Mouse (Mus musculus): ENCODE data around the gene Gm26920. TPM values are rescaled to one million over a fixed set of nuclear protein-coding genes. Genes with fewer than 3 reads are reported as not detected.
"Not testable (repeated sequence)": the region's sequence is repeated elsewhere in the genome, so short reads cannot be mapped to it uniquely, and the experiment has no call there.

The Gm26920 gene
- polyA plus RNA-seq (2016; fragmentation: Nextera tagmentation; extraction: Ambion mirVana): 2.4 and 3.3 TPM in 2 replicates

DNA sequence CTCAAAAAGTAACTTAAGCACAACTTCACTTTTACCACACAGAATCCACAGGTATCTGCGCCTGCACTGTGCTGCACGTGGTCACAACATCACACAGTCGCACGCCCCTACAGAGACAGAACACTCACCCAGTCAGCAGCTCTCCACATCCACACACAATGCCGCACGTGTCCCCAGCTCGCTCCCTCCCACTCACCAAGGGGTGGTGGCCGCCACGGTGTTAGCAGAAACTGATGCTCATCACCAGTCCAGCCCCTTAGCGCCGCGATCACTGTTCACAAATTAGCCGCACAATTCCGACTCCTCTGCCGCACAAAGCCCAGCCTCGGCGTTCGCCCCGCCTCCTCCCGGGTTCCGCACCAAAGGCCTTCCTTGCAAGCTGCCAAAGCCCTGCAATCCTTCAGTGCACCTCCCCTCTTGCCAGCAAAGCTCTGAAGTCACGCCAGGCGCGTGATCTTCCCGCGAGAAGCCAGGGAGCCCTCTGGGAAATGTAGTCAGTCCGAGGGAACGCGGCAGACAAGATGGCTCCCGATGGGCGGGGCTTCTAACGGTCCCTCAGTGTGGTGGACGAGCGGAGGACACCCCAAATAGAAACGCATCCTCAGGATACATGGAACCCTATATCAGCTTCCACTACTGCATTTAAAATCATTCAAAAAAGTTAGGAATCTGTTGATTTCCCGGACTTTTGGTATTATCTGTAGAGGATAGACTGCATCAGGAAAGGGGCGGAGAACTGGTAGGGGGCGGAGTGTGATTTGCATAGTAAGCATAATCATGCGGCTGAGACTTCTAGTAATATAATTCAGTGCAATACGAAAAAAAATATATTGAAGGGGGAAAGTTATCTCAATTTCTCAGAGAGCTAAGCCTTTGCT, at the start of gene Gm26920, which contains the start of gene Zfp566:
Gene Gm26920 (minus strand): TSS at position 319 of the 878 bp plus-strand sequence.
Gene Zfp566 (minus strand): TSS at position 436 of the 878 bp plus-strand sequence.
- peak; percentile 96 for DNase-seq (ENCODE audit: low spot score)
- H3K27me3 ChIP-seq (ENCODE audit: low read depth, poor library complexity, severe bottlenecking): no peaks in the 10 kb centered on the region
- peaks cover 27% of the 10 kb centered on the region for H3K36me3 ChIP-seq
- under 1% methylated on average over 40 of the region's 40 CpGs for WGBS
- peak within 1 kb of the TSS; percentile 81 for H3K4me3 ChIP-seq
- peaks cover 35% of the 10 kb centered on the region for H3K4me1 ChIP-seq
- H3K9me3 ChIP-seq (replicated peaks): no peaks in the 10 kb centered on the region
- H3K27ac ChIP-seq: peak within 1 kb of the TSS; percentile 90

DNA sequence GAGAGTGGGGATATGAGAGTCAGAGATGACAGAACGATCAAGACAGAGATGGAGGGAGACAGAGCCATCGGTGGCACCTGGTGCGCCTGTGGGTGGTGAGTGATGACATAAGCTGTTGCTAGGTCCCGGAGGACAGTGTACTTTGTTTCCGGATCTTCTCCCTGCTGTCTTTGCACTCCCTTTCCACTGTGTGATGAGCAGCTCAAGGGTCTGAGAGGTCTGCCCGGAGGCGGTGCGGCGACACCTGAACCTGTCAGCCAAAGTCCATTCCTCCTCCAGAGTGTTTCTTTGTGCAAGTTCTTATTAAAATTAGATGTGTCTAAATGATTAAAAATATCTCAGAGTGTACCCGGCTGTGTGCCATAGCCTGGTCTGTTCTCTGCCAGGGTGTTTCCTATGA, 46.6 kb upstream of the Gm26920 start:
- H3K4me3 ChIP-seq: no peak overlapping the region
- H3K27ac ChIP-seq: no peak overlapping the region
- H3K36me3 ChIP-seq: peaks cover 83% of the 10 kb centered on the region
- WGBS: 92% methylated on average over 10 of the region's 10 CpGs
- 0 out of 2 replicates have a peak, but pooled peaks cover 6% of the 10 kb centered on the region for H3K9me3 ChIP-seq (replicated peaks)
- no peaks in the 10 kb centered on the region for H3K4me1 ChIP-seq
- no peak for DNase-seq (ENCODE audit: low spot score)
- H3K27me3 ChIP-seq (ENCODE audit: low read depth, poor library complexity, severe bottlenecking): no peaks in the 10 kb centered on the region

GRCm38 (mm10) chr7:30132396-30132795, 42.2 kb upstream of the Gm26920 start:
- Histone ChIP-seq H3K27ac (no peak overlapping the region), H3K4me1 (no peaks in the 10 kb centered on the region), H3K36me3 (peaks cover 91% of the 10 kb centered on the region), H3K9me3 (replicated peaks) (0 out of 2 replicates have a peak, but pooled peaks cover 4% of the 10 kb centered on the region), H3K27me3 (ENCODE audit: low read depth, poor library complexity, severe bottlenecking) (no peaks in the 10 kb centered on the region), H3K4me3 (no peak overlapping the region)
- 92% methylated on average over 4 of the region's 4 CpGs for WGBS
- DNase-seq (ENCODE audit: low spot score): no peak

- Histone ChIP-seq H3K27me3 (ENCODE audit: low read depth, poor library complexity, severe bottlenecking) (no peaks in the 10 kb centered on the region), H3K36me3 (peaks cover 93% of the 10 kb centered on the region), H3K4me3 (no peak overlapping the region), H3K4me1 (no peaks in the 10 kb centered on the region), H3K9me3 (replicated peaks) (0 out of 2 replicates have a peak, but pooled peaks cover 4% of the 10 kb centered on the region), H3K27ac (no peak overlapping the region)
- WGBS: 97% methylated on average over 8 of the region's 8 CpGs
- DNase-seq (ENCODE audit: low spot score): no peak
Measured at GRCm38 (mm10) chr7:30129900-30130299, 39.7 kb upstream of the Gm26920 start.

DNA sequence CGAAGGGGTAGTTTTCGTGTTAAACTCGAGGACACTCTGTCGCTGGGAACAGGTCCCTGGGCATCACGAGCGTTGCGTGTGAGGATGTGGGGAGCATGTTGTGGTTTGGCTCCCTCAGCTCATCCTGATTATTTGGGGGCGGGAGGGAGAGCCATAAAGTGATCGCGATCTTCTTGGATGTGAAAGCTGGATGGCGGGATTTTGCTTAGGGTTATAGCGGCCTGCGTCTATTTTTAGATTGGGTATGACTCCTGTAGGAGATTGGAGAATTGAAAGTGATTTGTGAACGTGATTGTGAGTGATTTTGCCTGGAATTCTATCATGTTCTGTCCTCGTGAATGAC, 31.9 kb upstream of the Gm26920 start:
- no peaks in the 10 kb centered on the region for H3K9me3 ChIP-seq (replicated peaks)
- WGBS: 11% methylated on average over 15 of the region's 15 CpGs
- H3K4me3 ChIP-seq: peak overlapping the region; percentile 68
- no peaks in the 10 kb centered on the region for H3K27me3 ChIP-seq (ENCODE audit: low read depth, poor library complexity, severe bottlenecking)
- H3K27ac ChIP-seq: peak overlapping the region; percentile 92
- DNase-seq (ENCODE audit: low spot score): no peak
- H3K4me1 ChIP-seq: peaks cover 9% of the 10 kb centered on the region; the same call in 1 of the 2 replicates
- peaks cover 21% of the 10 kb centered on the region for H3K36me3 ChIP-seq

- Histone ChIP-seq H3K27ac (peak within 1 kb of the TSS; percentile 92), H3K4me3 (peak within 1 kb of the TSS; percentile 68), H3K27me3 (ENCODE audit: low read depth, poor library complexity, severe bottlenecking) (no peaks in the 10 kb centered on the region), H3K4me1 (peaks cover 9% of the 10 kb centered on the region; the same call in 1 of the 2 replicates), H3K9me3 (replicated peaks) (no peaks in the 10 kb centered on the region), H3K36me3 (peaks cover 15% of the 10 kb centered on the region; the same call in 1 of the 2 replicates)
- DNase-seq (ENCODE audit: low spot score): peak; percentile 96
- WGBS: under 1% methylated on average over 61 of the region's 61 CpGs
Measured at GRCm38 (mm10) chr7:30121308-30122187, 31.3 kb upstream of the Gm26920 start, which contains the start of gene Zfp382. TSS of gene Zfp382 (plus strand) at chr7:30121942.

- H3K4me1 ChIP-seq: not testable (repeated sequence)
- 94% methylated on average over 12 of the region's 12 CpGs for WGBS
Measured at GRCm38 (mm10) chr7:30117935-30118334, 27.7 kb upstream of the Gm26920 start.

GRCm38 (mm10) chr7:30116076-30116475, 25.9 kb upstream of the Gm26920 start:
- Histone ChIP-seq H3K4me3 (no peak overlapping the region), H3K9me3 (replicated peaks) (0 out of 2 replicates have a peak, but pooled peaks cover 5% of the 10 kb centered on the region), H3K4me1 (no peaks in the 10 kb centered on the region; the same call in 1 of the 2 replicates), H3K36me3 (peaks cover 16% of the 10 kb centered on the region), H3K27me3 (ENCODE audit: low read depth, poor library complexity, severe bottlenecking) (no peaks in the 10 kb centered on the region), H3K27ac (no peak overlapping the region)
- WGBS: 92% methylated on average over 5 of the region's 5 CpGs
- DNase-seq (ENCODE audit: low spot score): no peak

More at GRCm38 (mm10) chr7:30117935-30118334, 27.7 kb upstream of the Gm26920 start:
- H3K27ac ChIP-seq; H3K27me3 ChIP-seq (ENCODE audit: low read depth, poor library complexity, severe bottlenecking); H3K9me3 ChIP-seq (replicated peaks); H3K4me3 ChIP-seq; DNase-seq (ENCODE audit: low spot score): not testable (repeated sequence)
- peaks cover 16% of the 10 kb centered on the region for H3K36me3 ChIP-seq

DNA sequence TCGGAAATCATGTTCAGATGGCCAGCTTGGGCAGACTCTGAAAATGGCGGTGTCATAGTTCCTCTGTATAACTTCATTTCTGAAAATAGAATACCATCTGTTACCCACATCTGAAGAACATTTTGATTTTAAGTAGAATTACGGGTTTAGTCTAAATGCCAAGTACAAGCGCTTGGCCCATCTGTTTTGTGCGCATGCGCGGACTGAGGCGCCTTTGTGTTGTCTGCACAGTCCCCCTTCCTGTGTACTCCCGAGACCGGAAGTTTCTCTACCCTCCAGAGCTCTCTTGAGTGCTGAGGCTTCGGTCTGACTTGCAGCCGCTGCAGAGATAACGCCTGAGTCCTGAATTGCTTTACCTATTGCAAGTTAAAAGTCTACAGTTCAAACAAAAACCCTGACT, 9.1 kb upstream of the Gm26920 start:
- Histone ChIP-seq H3K9me3 (replicated peaks) (peaks cover 10% of the 10 kb centered on the region), H3K4me3 (no peak overlapping the region), H3K27ac (no peak overlapping the region), H3K4me1 (peaks cover 12% of the 10 kb centered on the region), H3K36me3 (peaks cover 73% of the 10 kb centered on the region), H3K27me3 (ENCODE audit: low read depth, poor library complexity, severe bottlenecking) (no peaks in the 10 kb centered on the region)
- no peak for DNase-seq (ENCODE audit: low spot score)
- WGBS: 97% methylated on average over 13 of the region's 13 CpGs

DNA sequence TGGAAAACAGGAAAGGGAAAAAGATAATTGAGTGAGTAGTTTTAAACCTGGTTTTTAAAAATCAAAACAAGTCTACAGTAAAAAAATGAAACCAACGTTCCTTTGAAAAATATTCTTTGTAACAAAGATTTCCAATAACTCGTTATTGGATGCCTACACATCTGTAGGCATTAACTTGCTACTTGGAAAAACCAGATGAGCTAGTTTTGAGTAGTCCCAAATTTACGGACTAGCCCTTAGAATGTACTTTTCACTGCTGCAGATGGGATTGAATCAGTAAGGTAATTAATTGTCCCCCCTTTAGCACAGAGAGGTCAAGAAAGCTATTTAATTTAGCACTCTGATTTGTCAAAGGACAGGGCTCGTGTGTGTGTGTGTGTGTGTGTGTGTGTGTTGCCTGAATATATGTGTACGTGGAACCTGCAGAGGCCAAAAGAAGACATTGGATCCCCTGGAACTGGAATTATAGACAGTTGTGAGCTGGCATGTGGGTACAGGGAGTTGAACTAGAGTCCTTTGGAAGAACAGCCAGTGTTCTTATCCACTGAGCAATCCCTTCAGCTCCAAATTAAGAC, 5.4 kb upstream of the Gm26920 start:
- H3K27me3 ChIP-seq (ENCODE audit: low read depth, poor library complexity, severe bottlenecking): no peaks in the 10 kb centered on the region
- H3K27ac ChIP-seq: peak overlapping the region; percentile 96
- peaks cover 37% of the 10 kb centered on the region for H3K36me3 ChIP-seq
- DNase-seq (ENCODE audit: low spot score): peak; percentile 35
- H3K4me3 ChIP-seq: peak overlapping the region; percentile 67
- no peaks in the 10 kb centered on the region for H3K9me3 ChIP-seq (replicated peaks)
- H3K4me1 ChIP-seq: peaks cover 21% of the 10 kb centered on the region
- WGBS: 23% methylated on average over 5 of the region's 5 CpGs

DNA sequence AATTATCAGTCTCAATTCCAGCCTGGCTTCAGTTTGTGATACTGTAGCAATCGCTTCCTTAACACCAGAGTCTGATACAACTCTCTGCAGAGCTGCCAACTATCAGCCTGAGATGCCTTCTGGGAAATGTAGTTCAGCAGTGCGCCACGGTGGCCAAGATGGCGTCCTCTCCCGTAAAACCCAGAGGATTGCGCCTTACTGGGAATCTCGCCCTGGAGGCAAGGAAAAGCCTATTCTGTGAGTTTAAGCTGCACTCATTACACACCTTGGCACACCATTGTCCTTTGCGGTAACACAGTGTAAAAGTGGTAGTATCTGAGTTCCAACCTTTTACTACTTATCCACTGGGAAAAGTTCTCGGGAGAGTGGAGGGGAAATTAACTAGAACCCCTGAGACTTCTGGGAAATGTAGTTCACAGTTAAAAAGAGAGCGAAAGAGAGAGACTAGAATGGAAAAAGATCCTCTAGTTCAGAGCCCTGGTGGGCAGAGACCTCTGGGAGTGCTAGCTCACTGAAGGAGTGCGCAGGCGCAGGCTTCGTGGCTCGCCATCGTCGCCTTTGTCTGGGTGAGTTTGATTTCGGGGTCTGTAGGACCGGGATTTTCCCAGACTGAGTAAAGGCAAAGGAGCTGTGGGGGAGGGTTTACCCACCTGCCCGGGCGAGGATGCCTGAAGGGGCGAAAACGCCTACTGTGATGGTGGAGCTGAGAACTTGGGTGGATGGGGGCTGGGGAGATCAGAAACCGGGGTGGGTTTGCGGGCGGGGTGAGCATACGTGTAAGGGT, 4.6 kb upstream of the Gm26920 start, which contains the start of gene Zfp260:
Gene Zfp260 (plus strand): TSS at position 132 of the 784 bp plus-strand sequence.
- Histone ChIP-seq H3K27ac (peak within 1 kb of the TSS; percentile 96), H3K9me3 (replicated peaks) (no peaks in the 10 kb centered on the region), H3K4me3 (peak within 1 kb of the TSS; percentile 67), H3K36me3 (peaks cover 31% of the 10 kb centered on the region), H3K27me3 (ENCODE audit: low read depth, poor library complexity, severe bottlenecking) (no peaks in the 10 kb centered on the region), H3K4me1 (peaks cover 21% of the 10 kb centered on the region)
- peak; percentile 94 for DNase-seq (ENCODE audit: low spot score)
- under 1% methylated on average over 26 of the region's 26 CpGs for WGBS
